Mouse (Mus musculus): ENCODE data around the gene Sdhaf3.

Sdhaf3 gene

DNA sequence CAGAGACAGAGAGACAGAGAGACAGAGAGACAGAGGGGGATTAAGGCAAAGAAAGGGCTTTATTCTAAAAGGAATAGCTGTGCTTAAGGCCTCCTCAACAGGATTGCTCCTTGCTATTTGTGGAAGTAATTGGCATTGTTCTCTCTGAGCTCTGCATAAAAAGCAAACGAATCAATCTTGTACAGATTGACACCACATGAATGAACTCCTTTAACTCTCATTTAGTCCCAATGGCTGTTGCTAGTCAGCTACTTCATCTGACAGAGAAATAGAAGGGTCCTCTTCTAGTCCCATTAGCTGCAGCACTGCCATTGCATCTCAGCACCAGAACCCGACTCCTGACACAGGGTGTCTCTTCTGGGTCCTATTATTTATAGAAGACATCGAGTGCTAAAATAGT is 113.0 kb downstream of the Sdhaf3 start:
- no peak for DNase-seq (ENCODE audit: low spot score in 2 of 2)

DNA sequence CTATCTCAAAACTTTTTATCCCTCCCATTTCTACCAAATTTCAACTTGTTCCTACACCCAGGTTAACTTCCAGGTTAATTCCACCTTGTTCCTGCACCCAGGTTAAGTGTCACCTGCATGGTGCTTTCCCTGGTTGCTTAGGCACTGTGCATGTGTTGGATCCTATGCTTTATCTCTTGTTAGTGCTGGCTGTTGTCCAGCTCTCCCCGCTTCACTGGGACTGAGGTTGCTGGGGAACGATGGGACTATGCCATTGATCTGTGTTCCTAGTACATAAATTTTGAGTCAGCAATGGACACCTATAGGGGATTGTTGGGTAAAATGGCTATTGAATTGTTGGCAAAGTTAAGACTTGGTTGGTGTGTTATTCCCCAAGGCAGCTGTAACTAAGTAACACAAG is 113.7 kb downstream of the Sdhaf3 start:
- no peak for DNase-seq (ENCODE audit: low spot score in 2 of 2)

DNA sequence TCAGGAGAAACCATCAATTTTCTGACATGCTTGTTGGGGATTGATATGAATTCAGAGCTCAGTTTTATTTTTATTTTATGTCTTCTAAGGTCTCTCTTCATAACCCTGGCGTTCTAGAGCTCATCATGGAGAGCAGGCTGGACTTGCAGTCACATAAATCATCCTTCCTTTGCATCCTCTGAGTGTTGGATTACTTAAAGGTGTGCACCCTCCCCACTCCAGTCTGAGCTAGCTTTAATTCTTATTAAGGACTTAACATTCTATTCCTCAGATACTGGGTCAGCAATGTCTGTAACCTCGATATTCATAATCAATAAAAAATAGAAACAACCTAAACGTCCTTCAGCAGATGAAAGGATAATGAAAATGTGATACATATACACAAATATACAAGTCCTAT is 126.2 kb downstream of the Sdhaf3 start:
- no peak for DNase-seq (ENCODE audit: low spot score in 2 of 2)

DNA sequence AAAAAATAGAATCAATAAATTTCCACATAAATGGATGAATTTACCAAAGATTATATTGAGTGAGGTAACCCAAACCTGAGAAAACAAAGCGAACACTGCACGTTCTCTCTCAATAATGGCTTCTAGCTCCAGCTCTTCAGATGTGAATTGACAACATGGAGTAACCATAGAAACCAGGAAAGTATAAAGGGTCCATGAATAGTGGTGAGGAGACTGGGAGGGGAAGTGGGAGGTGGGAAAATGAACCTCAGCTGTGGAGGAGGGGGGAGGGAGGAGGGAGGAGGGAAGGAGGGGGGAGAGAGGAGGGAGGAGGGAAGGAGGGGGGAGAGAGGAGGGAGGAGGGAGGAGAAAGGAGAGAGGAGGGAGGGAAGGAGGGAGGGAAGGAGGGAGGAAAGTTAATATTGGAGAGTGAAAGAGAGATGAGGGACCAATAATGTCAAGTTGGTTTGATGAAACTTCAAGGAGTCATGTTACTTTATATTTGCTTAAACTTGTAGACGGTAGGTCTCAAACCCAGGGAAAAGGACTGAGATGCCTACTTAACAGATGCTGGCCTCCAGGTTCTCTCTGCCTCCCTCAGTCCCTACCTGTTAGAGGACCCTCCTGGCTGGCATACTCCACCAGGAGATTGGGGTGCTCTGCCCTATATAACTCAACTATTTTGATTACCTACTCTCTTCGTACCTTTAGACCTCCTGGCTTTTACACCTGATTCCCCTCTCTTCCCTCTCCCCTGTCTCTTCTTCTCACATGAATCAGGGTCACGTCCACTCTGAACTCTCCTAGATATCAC is 126.9 kb downstream of the Sdhaf3 start:
- DNase-seq (ENCODE audit: low spot score in 2 of 2), result no peak

DNA sequence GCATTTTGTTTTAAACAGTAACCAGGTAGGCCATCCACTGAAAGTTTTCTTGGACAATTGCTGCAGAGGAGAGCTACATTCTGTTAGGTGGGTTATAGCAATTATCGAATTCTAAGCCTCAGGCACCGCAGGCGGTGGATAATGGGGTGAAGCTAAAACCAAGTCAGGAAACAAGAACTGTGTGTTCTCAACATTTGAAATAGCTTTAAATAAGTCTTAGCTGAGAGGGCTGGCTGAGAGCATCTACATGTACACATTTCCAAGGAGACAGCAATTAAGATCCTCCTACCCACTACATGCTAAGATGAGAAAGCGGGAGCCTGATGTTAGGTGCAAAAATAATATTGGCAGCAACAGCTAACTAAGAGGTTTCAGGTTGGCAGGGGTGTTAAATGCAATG is 127.9 kb downstream of the Sdhaf3 start:
- peak; percentile 11 to 36 for DNase-seq (ENCODE audit: low spot score in 2 of 2)

DNA sequence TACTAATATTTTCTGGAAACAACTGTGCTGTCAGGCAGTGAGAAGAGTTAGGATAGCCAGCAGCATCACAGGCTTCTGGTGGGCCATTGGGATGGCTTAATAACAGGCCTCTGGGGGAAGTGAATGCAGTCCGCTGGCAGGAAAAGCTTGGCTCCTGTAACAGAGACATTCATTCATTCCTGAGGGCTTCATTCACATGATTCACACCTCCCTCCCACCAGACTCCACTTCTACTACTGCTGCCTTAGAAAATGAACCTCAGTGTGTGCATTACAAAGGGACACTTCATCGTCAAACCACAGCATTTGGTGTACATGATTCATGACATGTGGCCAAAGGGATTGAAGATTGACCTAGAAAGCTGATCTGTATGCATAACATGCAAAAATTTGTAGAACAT is 128.6 kb downstream of the Sdhaf3 start:
- DNase-seq (ENCODE audit: low spot score in 2 of 2), result peak in 1 of 2 experiments; percentile 3

DNA sequence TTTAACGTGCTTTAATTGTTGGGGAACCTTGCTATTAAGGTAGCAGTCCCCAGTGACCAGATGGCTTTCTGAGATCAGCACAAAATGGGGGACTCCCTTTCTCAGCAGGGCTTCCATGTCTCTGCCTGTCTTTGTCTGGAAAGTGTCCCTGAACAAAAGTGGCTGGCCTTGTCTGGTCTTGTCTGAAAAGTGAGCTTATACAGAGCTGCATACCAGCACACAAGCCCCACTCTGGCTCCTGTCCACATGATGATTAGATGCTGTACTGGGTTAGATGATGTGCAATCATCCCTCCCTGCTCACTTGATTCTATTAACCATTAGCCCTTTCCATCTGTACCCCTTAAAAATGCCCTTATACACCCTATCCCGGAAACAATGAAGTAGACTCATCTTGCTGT is 129.7 kb downstream of the Sdhaf3 start:
- DNase-seq (ENCODE audit: low spot score in 2 of 2), result no peak

DNA sequence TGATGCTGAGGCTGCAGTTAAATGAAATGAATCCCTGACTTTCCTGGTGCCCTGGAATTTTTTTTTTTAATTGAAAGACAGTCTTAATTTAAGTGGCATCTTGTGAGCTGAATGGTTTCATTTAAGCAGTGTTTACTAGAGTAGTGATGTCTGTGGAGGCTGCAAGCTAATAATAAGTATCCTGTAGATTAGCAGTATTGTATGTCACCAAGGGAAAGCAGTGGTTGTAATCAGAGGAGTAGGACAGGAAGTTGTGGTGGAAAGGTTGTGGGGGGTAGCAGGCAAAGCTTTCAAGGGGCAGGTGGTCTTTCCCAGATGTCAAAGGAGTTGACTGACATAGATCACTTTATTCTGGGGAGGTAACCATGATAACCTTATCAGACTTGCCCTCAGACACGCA is 136.3 kb downstream of the Sdhaf3 start:
- no peak for DNase-seq (ENCODE audit: low spot score in 2 of 2)

Data from left cerebral cortex, adult 9 months (tissue).